ENCODE assay signal across 16 mouse cellular contexts in genomic region chr2:94498516-94498915, GRCm38 (mm10).
"Had no signal": no experiment of that assay in that cellular context is flagged by ENCODE, and none has a peak within 500 bp of the region (broad histone marks: within the 10 kb centered on the region; RNA-seq: fewer than 3 reads in every experiment).

No protein-coding gene starts in this region.

- DNase-seq: lung, adult 18-20 months; lung, embryonic 14.5 days; lung, postnatal 10 days; lung, postnatal 4 days; retina, postnatal 1 day; right cerebral cortex, adult 18-20 months; right cerebral cortex, postnatal 25 days; right cerebral cortex, postnatal 4 days; spleen, adult 18-20 months; thymus, adult 18-20 months; thymus, postnatal 14 days; thymus, postnatal 36 days had no signal

- H3K9me3 ChIP-seq: midbrain, embryonic 13.5 days; midbrain, embryonic 15.5 days; neural tube, embryonic 12.5 days had no signal

- H3K9ac ChIP-seq: lung, embryonic 14.5 days; midbrain, embryonic 13.5 days; midbrain, embryonic 15.5 days; neural tube, embryonic 12.5 days had no signal

- H3K4me3 ChIP-seq: midbrain, embryonic 13.5 days; midbrain, embryonic 15.5 days; neural tube, embryonic 12.5 days had no signal

- H3K27ac ChIP-seq: midbrain, embryonic 13.5 days; midbrain, embryonic 15.5 days; neural tube, embryonic 12.5 days had no signal

- H3K27me3 ChIP-seq: midbrain, embryonic 13.5 days; midbrain, embryonic 15.5 days; neural tube, embryonic 12.5 days had no signal

- H3K36me3 ChIP-seq: midbrain, embryonic 13.5 days; midbrain, embryonic 15.5 days; neural tube, embryonic 12.5 days had no signal

- H3K4me1 ChIP-seq: midbrain, embryonic 13.5 days; midbrain, embryonic 15.5 days; neural tube, embryonic 12.5 days had no signal

- H3K4me2 ChIP-seq: lung, embryonic 14.5 days; midbrain, embryonic 11.5 days; midbrain, embryonic 13.5 days; midbrain, embryonic 15.5 days; neural tube, embryonic 12.5 days had no signal

- ATAC-seq: midbrain, embryonic 13.5 days; midbrain, embryonic 15.5 days had no signal
